Mouse (Mus musculus) intestine, embryonic 14.5 days (tissue): ENCODE results near the gene Atg10. TPM values are rescaled to one million over a fixed set of nuclear protein-coding genes. Genes with fewer than 3 reads are reported as not detected.
A peak's percentile ranks its signal among the peaks of the same experiment; 100 is the strongest.

ENCODE experiments used
- ATAC-seq: fragments of 200-750 bp; cut with Nextera tagmentation; replicated peaks from 2 replicates; pipeline ENCODE4 v1.8.0; 2017; ENCODE audit warnings: low read depth, moderate number of reproducible peaks, moderate TSS enrichment, moderate library complexity; ENCODE audit not compliant: low FRiP score, low TSS enrichment
- DNase-seq: peaks from one replicate; pipeline ENCODE4 v3.0.0-alpha.2; 2018; ENCODE audit warnings: low spot score
- H3K27ac ChIP-seq: fragments of 300-500 bp; sonication (generic); 2 replicates; pipeline ENCODE4 v1.5.1; 2014; ENCODE audit warnings: low read depth, mild to moderate bottlenecking, control low read depth
- H3K27me3 ChIP-seq: fragments of 300-500 bp; sonication (generic); replicated peaks from 2 replicates; pipeline ENCODE4 v1.6.1; 2014; ENCODE audit warnings: low read length, control low read depth; ENCODE audit not compliant: control insufficient read depth, insufficient read depth
- H3K36me3 ChIP-seq: fragments of 300-500 bp; sonication (generic); 2 replicates; pipeline ENCODE4 v1.6.1; 2014; ENCODE audit warnings: low read length, control low read depth; ENCODE audit not compliant: control insufficient read depth, insufficient read depth
- H3K4me1 ChIP-seq: fragments of 300-500 bp; sonication (generic); replicated peaks from 2 replicates; pipeline ENCODE4 v1.6.1; 2014; ENCODE audit warnings: low read length, control low read depth, mixed read lengths; ENCODE audit not compliant: control insufficient read depth, insufficient read depth
- H3K4me2 ChIP-seq: fragments of 300-500 bp; sonication (generic); 2 replicates; pipeline ENCODE4 v1.6.1; 2014; ENCODE audit warnings: low read length
- H3K4me3 ChIP-seq: fragments of 300-500 bp; sonication (generic); 2 replicates; pipeline ENCODE4 v1.5.1; 2014; ENCODE audit warnings: low read depth, low read length, control low read depth, mixed read lengths
- H3K9ac ChIP-seq: fragments of 300-500 bp; sonication (generic); 2 replicates; pipeline ENCODE4 v1.6.1; 2014; ENCODE audit warnings: mild to moderate bottlenecking, low read length
- H3K9me3 ChIP-seq: fragments of 300-500 bp; sonication (generic); 2 replicates; pipeline ENCODE4 v1.6.1; 2016; ENCODE audit warnings: low read length, control low read depth; ENCODE audit not compliant: control insufficient read depth
- WGBS: fragments of 180-500 bp; shearing (Covaris S2); extraction: QIAGEN DNeasy Blood & Tissue Kit; methylation state at CpG from one replicate; pipeline ENCODE4 v1.1.7; 2014; 5-methylcytosine and 5-hydroxymethylcytosine counted together
- polyA plus RNA-seq: library from polyadenylated mRNA; unstranded; fragments of >200 nt; fragmentation: Nextera tagmentation; extraction: Ambion mirVana; gene quantifications from 2 replicates; pipeline ENCODE4 v1.2.1, GENCODE M21; 2014

The Atg10 gene
- polyA plus RNA-seq, 1 experiment from 2014 or later = 14.5 TPM

DNA sequence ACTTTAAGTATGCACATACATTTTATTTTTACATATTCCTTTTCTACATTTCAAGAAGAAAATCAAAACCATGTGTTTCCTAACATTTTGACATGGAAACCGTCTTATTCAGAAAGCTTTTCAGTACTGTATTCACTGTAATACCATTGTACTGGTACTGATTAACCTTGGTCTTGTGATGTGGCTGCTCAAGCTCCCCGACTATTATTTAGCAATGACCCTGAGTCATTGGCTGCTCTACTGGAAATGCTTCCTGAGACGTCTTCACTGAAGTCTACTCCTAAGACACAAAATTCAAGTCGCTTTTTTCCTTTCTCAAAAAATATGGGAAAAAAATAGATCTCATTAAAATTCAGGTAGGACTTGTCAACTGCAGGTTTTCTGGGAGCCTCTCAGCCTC lies 105.6 kb downstream of the Atg10 start:
- H3K9ac ChIP-seq = no peak overlapping the region
- H3K9me3 ChIP-seq = no peaks in the 10 kb centered on the region
- no peaks in the 10 kb centered on the region for H3K4me1 ChIP-seq
- no peak overlapping the region for H3K4me3 ChIP-seq
- no peak overlapping the region for H3K4me2 ChIP-seq
- H3K27me3 ChIP-seq = no peaks in the 10 kb centered on the region
- no peak for ATAC-seq
- DNase-seq = no peak
- no peaks in the 10 kb centered on the region for H3K36me3 ChIP-seq
- WGBS = 91% methylated on average over 4 of the region's 4 CpGs
- no peak overlapping the region for H3K27ac ChIP-seq

DNA sequence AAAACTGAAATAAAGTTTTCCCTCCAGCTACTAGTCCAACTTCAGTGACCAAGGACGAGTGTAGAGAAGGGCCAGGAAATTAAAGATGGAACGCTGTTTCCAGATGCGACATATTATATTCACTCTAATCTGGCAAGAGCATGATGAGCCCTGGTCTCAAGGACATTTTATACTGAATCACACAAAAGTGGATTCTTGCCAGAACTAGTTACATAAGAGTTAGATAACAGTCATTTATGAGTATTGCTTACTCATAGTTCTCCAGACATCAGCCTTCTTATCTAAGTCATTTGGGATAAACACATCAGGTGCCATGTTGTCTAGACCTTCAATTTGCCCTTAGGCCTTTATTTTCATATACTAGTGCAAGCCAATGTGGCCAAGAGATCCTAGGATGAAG lies 108.9 kb downstream of the Atg10 start:
- ATAC-seq = no peak
- no peak for DNase-seq
- no peak overlapping the region for H3K27ac ChIP-seq

DNA sequence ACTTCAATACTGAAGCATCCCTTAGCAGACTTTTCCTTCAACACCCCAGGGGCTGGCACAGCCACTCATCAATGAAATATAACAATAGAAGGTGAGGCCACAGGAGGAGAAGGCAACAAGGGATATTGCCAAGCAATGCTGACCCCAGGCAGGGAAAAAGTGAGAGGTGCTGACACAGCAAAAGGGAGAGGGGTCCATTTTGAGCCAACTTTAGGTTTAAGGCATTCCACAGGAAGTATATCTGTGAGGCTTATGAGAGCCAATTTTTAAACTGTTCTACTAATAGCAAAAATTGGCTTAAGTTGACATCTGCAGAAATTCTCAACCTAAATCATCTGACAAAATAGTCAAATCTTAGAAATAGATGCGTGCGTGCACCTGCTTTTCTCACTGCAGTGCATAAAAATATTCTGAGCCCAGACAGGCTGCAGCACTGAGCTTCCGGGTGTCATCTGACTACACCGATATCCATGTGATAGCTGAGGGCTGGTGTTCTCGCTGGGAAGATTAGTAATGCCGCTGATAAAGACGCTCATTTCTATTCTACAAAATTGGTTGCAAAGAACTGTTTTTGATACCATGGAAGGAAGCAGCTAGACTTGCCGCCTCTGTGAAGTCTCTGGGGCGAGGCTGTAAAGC lies 116.3 kb downstream of the Atg10 start:
- ATAC-seq = no peak
- no peak for DNase-seq
- no peaks in the 10 kb centered on the region for H3K36me3 ChIP-seq
- 91% methylated on average over 9 of the region's 9 CpGs for WGBS
- H3K4me1 ChIP-seq = no peaks in the 10 kb centered on the region
- H3K9ac ChIP-seq = no peak overlapping the region
- no peaks in the 10 kb centered on the region for H3K9me3 ChIP-seq
- H3K27ac ChIP-seq = no peak overlapping the region
- H3K4me2 ChIP-seq = no peak overlapping the region
- no peak overlapping the region for H3K4me3 ChIP-seq
- no peaks in the 10 kb centered on the region for H3K27me3 ChIP-seq

More for the DNA sequence above, 108.9 kb downstream of the Atg10 start:
- no peaks in the 10 kb centered on the region for H3K9me3 ChIP-seq
- no peaks in the 10 kb centered on the region for H3K36me3 ChIP-seq
- no peaks in the 10 kb centered on the region for H3K27me3 ChIP-seq
- no peak overlapping the region for H3K4me3 ChIP-seq
- H3K4me2 ChIP-seq = no peak overlapping the region
- WGBS = 94% methylated on average over 3 of the region's 3 CpGs
- H3K9ac ChIP-seq = no peak overlapping the region
- no peaks in the 10 kb centered on the region for H3K4me1 ChIP-seq

DNA sequence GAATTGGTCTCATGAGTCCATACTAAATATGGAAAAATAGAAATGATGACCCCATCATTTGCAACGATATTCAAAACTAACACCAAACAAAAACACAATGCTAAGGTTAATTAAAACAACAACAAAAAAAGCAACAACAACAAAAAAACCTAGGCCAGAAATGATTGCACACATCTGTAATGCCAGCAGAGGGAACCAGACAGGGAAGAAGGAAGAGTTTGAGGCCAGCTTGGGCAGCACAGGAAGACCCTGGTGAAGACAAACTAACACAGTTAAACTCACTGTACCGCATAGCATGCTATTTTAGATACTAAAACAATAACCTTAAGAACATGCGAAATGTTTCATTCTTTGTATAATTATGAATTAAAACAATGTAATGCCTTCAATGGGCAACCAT lies 121.5 kb downstream of the Atg10 start:
- H3K4me3 ChIP-seq = no peak overlapping the region
- 87% methylated on average over 3 of the region's 3 CpGs for WGBS

DNA sequence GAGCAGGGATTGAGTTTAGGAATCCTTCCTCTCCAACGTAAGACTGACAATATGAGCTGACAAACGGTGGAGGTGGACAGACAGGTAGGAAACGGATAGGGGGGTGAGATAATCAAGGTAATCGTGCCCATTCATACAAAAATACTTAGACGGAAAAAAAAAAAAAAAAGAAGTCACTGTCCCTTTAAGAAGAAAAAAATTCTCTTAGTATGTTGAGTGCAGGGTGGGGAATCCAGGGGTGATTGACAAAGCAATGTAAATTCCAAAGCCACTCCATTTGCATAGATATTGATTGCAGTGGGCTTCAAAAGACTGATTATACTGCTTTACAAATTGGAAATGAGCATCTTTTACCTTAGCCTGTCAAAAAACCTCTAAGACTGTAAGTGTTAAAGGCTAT lies 123.4 kb downstream of the Atg10 start:
- no peak for DNase-seq
- H3K27ac ChIP-seq = no peak overlapping the region
- H3K9me3 ChIP-seq = no peaks in the 10 kb centered on the region
- H3K4me3 ChIP-seq = no peak overlapping the region
- no peaks in the 10 kb centered on the region for H3K27me3 ChIP-seq
- H3K4me1 ChIP-seq = no peaks in the 10 kb centered on the region
- no peaks in the 10 kb centered on the region for H3K36me3 ChIP-seq
- H3K9ac ChIP-seq = no peak overlapping the region
- H3K4me2 ChIP-seq = no peak overlapping the region
- WGBS = 74% methylated on average over 5 of the region's 5 CpGs
- no peak for ATAC-seq

More for the DNA sequence above, 121.5 kb downstream of the Atg10 start:
- Histone ChIP-seq H3K36me3 (no peaks in the 10 kb centered on the region), H3K9ac (no peak overlapping the region), H3K4me1 (no peaks in the 10 kb centered on the region), H3K27me3 (no peaks in the 10 kb centered on the region), H3K27ac (no peak overlapping the region), H3K9me3 (no peaks in the 10 kb centered on the region), H3K4me2 (no peak overlapping the region)
- no peak for ATAC-seq
- DNase-seq = no peak

DNA sequence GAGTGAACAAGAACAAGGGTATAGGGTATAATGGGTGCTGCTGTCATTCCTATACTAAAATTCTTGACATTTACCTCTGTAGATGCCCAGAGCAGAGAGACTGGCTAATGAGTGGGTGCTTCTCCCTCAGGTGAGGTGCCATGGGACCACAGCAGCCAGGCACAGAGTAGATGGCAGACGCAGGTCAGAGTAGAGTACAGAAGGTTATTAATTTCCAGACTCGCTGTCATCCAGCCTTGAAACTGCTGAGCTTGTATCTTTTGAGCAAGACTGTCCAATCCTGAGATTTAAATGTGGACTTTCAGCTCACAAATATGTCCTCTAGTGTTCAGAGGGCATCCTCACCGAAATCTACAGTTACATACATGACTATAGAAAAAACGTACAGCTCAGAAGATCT lies 128.9 kb downstream of the Atg10 start:
- no peaks in the 10 kb centered on the region for H3K9me3 ChIP-seq
- H3K4me1 ChIP-seq = peaks cover 3% of the 10 kb centered on the region; the same call in 1 of the 2 replicates
- no peaks in the 10 kb centered on the region for H3K36me3 ChIP-seq
- H3K9ac ChIP-seq = no peak overlapping the region
- no peak overlapping the region; the same call in 1 of the 2 replicates for H3K27ac ChIP-seq
- no peak for ATAC-seq
- H3K4me2 ChIP-seq = no peak overlapping the region
- no peaks in the 10 kb centered on the region for H3K27me3 ChIP-seq
- 81% methylated on average over 4 of the region's 4 CpGs for WGBS
- no peak for DNase-seq
- no peak overlapping the region for H3K4me3 ChIP-seq

DNA sequence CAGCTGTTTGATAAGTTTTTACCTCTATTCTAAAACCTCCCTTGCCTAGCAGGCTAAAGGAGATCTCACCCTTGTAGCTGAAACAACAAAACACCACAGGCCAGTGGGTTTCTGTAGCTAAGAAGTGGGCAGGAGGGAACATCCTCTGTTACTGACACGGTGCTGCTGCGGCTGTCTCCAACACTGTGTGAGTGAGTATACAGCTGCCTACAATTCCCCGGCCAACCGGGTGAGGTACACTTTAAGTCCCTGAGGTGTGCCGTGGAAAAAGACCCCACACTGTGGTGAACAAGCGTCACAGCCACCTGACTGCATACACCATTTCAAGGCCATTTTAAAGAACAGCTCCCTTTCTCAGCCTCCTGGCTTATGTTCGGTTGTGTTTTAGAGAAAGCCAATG lies 129.6 kb downstream of the Atg10 start:
- peak; percentile 61 for DNase-seq
- 27% methylated on average over 7 of the region's 7 CpGs for WGBS
- H3K9ac ChIP-seq = no peak overlapping the region
- no peaks in the 10 kb centered on the region for H3K27me3 ChIP-seq
- peaks cover 3% of the 10 kb centered on the region; the same call in 1 of the 2 replicates for H3K4me1 ChIP-seq
- no peaks in the 10 kb centered on the region for H3K9me3 ChIP-seq
- H3K4me3 ChIP-seq = no peak overlapping the region
- H3K4me2 ChIP-seq = 0 out of 2 replicates have a peak overlapping the region, but pooled peaks have one; percentile 6
- ATAC-seq = 0 out of 2 replicates have a peak, but pooled peaks have one; percentile 32
- H3K27ac ChIP-seq = peak overlapping the region; percentile 70
- H3K36me3 ChIP-seq = no peaks in the 10 kb centered on the region

DNA sequence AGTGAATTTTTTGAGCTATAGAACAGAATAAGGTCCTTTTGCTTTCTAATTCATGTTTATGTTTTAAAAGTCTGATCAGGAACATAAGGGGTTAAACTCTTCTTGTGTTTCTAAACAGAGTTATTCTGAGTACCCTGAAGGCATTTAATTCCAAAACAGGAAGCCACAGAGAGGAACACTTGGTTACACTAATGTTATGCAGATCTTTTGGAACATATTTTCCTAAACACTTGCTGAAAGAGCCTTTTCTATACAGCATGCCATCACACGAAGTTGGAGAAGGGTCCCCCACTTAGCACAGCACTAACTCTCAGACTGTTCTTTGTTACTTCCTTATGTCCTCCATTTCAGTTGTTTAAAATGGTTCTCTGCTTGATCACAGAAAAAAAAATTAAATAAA lies 130.2 kb downstream of the Atg10 start:
- no peak for ATAC-seq
- peak overlapping the region; percentile 70 for H3K27ac ChIP-seq
- WGBS = 8% methylated on average over 1 of the region's 1 CpGs

DNA sequence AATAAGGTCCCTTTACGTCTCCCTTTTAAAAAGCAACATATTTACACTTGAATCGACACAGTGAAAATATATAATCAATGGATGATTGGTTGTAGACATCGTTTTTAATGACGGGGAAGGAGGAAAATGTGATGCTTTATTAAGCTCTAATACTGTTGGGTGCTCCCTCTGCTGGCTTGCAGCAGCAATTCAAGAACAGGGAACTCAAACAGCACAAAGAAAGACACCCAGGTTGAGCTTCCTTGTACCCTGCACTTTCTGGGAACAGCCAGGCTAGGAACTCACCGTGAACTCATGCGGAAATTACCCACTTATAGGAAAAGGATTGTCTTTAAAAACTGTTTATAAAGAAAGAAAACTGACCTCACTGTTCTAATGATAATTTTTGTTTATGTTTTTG lies 130.6 kb downstream of the Atg10 start:
- no peaks in the 10 kb centered on the region for H3K36me3 ChIP-seq
- H3K27ac ChIP-seq = peak overlapping the region; percentile 47; the same call in 1 of the 2 replicates
- no peak overlapping the region for H3K4me3 ChIP-seq
- no peaks in the 10 kb centered on the region for H3K27me3 ChIP-seq
- DNase-seq (no peak), ATAC-seq (peak; percentile 75)
- peaks cover 3% of the 10 kb centered on the region; the same call in 1 of the 2 replicates for H3K4me1 ChIP-seq
- H3K9ac ChIP-seq = no peak overlapping the region
- no peaks in the 10 kb centered on the region for H3K9me3 ChIP-seq
- no peak overlapping the region for H3K4me2 ChIP-seq
- 14% methylated on average over 6 of the region's 6 CpGs for WGBS

More for the DNA sequence above, 130.2 kb downstream of the Atg10 start:
- DNase-seq = no peak
- Histone ChIP-seq H3K9me3 (no peaks in the 10 kb centered on the region), H3K9ac (no peak overlapping the region), H3K36me3 (no peaks in the 10 kb centered on the region), H3K4me3 (no peak overlapping the region), H3K4me2 (no peak overlapping the region), H3K27me3 (no peaks in the 10 kb centered on the region), H3K4me1 (peaks cover 3% of the 10 kb centered on the region; the same call in 1 of the 2 replicates)
